Mouse (Mus musculus) cortical plate, adult 2 months (tissue): ENCODE measurements around the gene Rbm47.

ENCODE experiments used
- CTCF ChIP-seq: fragments of 200-500 bp; IDR thresholded peaks from 2 replicates; pipeline ENCODE4 v1.5.1; 2011; ENCODE audit warnings: mild to moderate bottlenecking, control low read depth, low read length; ENCODE audit not compliant: insufficient read depth; ENCODE audit errors: extremely low read depth
- POLR2A ChIP-seq: fragments of 200-500 bp; IDR thresholded peaks from 2 replicates; pipeline ENCODE4 v1.6.1; 2011; ENCODE audit warnings: mild to moderate bottlenecking, low read length, control low read depth; ENCODE audit not compliant: insufficient read depth; ENCODE audit errors: extremely low read depth

- TF ChIP-seq POLR2A (no peak), CTCF (no peak)
Measured at GRCm38 (mm10) chr5:66080529-66081220, 92.2 kb downstream of the Rbm47 start.
